Mouse (Mus musculus) midbrain, embryonic 10.5 days (tissue): ENCODE data around the gene Cdc123. TPM values are rescaled to one million over a fixed set of nuclear protein-coding genes. Genes with fewer than 3 reads are reported as not detected.
"Not testable (repeated sequence)": the region's sequence is repeated elsewhere in the genome, so short reads cannot be mapped to it uniquely, and the experiment has no call there.

Experiments used
- DNase-seq: peaks from one replicate; pipeline ENCODE4 v3.0.0-alpha.2; 2017; ENCODE audit warnings: low spot score
- H3K27ac ChIP-seq: fragments of 300-500 bp; sonication (generic); replicated peaks from 2 replicates; pipeline ENCODE4 v1.5.1; 2016; ENCODE audit warnings: mild to moderate bottlenecking
- H3K27me3 ChIP-seq: fragments of 300-500 bp; sonication (generic); 2 replicates; pipeline ENCODE4 v1.6.1; 2016; ENCODE audit warnings: low read depth, mild to moderate bottlenecking; ENCODE audit not compliant: poor library complexity, severe bottlenecking
- H3K36me3 ChIP-seq: fragments of 300-500 bp; sonication (generic); 2 replicates; pipeline ENCODE4 v1.6.1; 2016; ENCODE audit warnings: mild to moderate bottlenecking, moderate library complexity
- H3K4me1 ChIP-seq: fragments of 300-500 bp; sonication (generic); 2 replicates; pipeline ENCODE4 v1.6.1; 2016
- H3K4me3 ChIP-seq: fragments of 300-500 bp; sonication (generic); 2 replicates; pipeline ENCODE4 v1.5.1; 2016; ENCODE audit warnings: mild to moderate bottlenecking, moderate library complexity
- H3K9me3 ChIP-seq: fragments of 300-500 bp; sonication (generic); replicated peaks from 2 replicates; pipeline ENCODE4 v1.6.1; 2016; ENCODE audit warnings: mild to moderate bottlenecking
- WGBS: fragments of 180-500 bp; shearing (Covaris S2); methylation state at CpG from one replicate; pipeline ENCODE4 v1.1.7; 2016; 5-methylcytosine and 5-hydroxymethylcytosine counted together
- polyA plus RNA-seq: library from polyadenylated mRNA; unstranded; fragments of >200 nt; fragmentation: Nextera tagmentation; extraction: Ambion mirVana; gene quantifications from 2 replicates; pipeline ENCODE4 v1.2.1, GENCODE M21; 2016

Cdc123 gene
- polyA plus RNA-seq, 1 experiment from 2014 or later, result 428 TPM

DNA sequence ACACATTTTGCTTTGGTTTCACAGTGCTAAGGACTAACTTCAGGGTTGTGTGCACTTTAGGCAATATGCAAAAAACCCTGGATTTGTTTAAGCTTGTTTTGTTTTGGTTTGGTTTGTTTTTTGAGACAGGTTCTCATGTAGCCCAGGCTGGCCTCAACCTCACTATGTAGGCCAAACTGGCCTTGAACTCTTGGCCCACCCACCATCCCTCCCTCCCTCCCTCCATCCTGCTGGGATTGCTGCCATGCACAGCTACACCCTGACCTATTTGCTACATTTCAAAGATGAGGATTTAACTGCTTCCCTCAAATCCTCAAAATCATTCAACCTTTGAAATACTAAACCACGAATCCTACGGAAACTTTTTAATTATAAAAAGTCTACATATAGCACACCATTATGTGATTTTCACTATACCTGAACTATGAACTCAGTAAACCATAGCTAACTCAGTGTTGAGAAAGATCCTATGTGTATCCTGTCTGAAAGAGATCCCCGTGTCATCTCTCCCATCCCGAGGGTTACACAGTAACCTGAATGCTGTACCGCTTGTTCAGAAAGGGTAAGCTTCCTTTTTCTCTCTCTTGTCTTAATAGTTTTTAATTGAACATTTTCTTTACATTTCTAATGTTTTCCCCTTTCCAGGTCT, 19.6 kb downstream of the Cdc123 start:
- Histone ChIP-seq H3K9me3 (no peaks in the 10 kb centered on the region), H3K4me1 (no peaks in the 10 kb centered on the region), H3K4me3 (no peak overlapping the region), H3K27ac (no peak overlapping the region), H3K27me3 (no peaks in the 10 kb centered on the region), H3K36me3 (peaks cover 81% of the 10 kb centered on the region)
- no peak for DNase-seq
- WGBS, result 95% methylated on average over 5 of the region's 5 CpGs

DNA sequence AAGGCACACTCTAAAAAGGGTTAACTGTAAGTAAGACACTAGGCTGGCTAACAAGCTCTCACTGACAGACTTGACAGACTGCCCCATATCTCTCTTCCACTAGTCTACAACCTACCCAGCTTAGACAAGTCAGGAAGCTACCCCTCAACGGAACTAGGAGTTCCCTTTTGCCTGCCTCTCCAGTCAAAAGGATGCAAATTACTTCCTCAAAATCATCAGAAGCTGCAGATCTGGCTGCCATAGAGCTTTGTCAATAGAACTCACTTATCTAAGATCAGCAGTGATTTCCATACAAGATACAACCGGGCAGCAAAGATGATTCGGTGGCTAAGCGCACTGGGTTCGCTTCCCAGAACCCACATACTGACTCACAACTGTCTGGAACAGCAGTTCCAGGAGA, 20.3 kb downstream of the Cdc123 start:
- no peaks in the 10 kb centered on the region for H3K9me3 ChIP-seq
- no peak overlapping the region for H3K27ac ChIP-seq
- H3K27me3 ChIP-seq, result no peaks in the 10 kb centered on the region
- H3K4me3 ChIP-seq, result no peak overlapping the region
- H3K36me3 ChIP-seq, result peaks cover 81% of the 10 kb centered on the region
- H3K4me1 ChIP-seq, result no peaks in the 10 kb centered on the region
- WGBS, result 91% methylated on average over 5 of the region's 5 CpGs
- DNase-seq, result no peak

DNA sequence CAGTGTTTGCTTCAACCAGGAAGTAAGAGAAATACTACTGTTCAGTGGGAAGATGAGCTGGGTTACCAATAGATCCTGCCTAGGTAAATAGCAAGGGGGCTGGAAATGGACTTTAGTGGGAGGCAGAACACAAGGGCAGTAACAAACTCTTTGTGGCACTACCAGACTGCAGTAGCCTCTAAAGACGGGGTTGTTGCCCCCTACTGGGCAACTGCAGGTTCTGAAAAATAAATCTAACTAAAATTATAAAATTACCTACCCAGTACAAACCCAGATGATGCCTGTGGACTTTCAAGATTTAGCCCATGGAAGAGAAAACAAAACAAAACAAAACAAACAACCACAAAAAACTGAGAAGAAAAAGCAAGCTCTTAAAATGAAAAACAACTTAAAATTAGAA, 20.8 kb downstream of the Cdc123 start:
- Histone ChIP-seq H3K27me3 (no peaks in the 10 kb centered on the region), H3K4me3 (no peak overlapping the region), H3K4me1 (no peaks in the 10 kb centered on the region), H3K9me3 (no peaks in the 10 kb centered on the region), H3K36me3 (peaks cover 82% of the 10 kb centered on the region), H3K27ac (no peak overlapping the region)
- WGBS, result 43% methylated on average over 1 of the region's 1 CpGs
- no peak for DNase-seq

DNA sequence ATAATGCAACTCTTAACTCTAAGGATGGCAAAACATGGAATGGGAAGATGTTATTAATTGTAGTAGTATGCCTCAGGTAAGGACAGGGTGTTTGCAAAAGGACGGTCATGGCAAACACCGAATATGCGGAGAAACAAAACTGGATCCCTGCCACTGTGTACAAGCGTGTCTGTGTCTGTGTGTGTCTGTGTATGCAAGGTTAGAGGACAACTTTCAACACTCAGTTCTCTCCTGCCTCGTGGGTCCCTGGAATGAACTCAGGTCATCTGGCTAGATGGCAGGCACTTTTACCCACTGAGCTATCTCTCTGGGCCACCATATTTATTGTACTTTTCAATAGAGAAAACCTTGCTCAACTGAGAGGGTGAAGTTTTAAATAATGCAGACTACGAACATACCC, 22.5 kb downstream of the Cdc123 start:
- no peaks in the 10 kb centered on the region for H3K27me3 ChIP-seq
- H3K27ac ChIP-seq, result no peak overlapping the region
- H3K4me3 ChIP-seq, result no peak overlapping the region
- no peaks in the 10 kb centered on the region for H3K9me3 ChIP-seq
- WGBS, result 98% methylated on average over 6 of the region's 6 CpGs
- no peak for DNase-seq
- peaks cover 86% of the 10 kb centered on the region for H3K36me3 ChIP-seq
- no peaks in the 10 kb centered on the region for H3K4me1 ChIP-seq

DNA sequence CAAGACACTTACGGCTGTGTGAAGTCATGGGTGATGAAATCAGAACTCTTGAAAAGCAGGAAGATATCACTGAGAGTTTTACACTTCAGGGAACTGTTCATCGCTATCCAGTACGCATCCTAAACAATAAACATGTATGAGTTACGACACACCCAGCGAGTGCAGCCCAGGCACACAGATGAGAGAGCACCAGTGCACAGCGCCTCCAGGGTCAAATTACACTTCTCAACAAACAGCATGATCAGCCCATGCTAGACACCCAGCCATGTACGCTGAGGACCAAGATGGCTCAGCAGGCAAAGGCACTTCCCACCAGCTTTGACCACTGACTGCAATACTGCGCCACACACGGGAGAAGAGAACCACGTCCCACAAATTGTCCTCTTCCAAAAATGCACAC, 23.7 kb downstream of the Cdc123 start:
- Histone ChIP-seq H3K27me3 (no peaks in the 10 kb centered on the region), H3K9me3 (no peaks in the 10 kb centered on the region), H3K36me3 (peaks cover 86% of the 10 kb centered on the region), H3K4me3 (no peak overlapping the region), H3K4me1 (no peaks in the 10 kb centered on the region), H3K27ac (no peak overlapping the region)
- 91% methylated on average over 10 of the region's 10 CpGs for WGBS
- DNase-seq, result no peak

DNA sequence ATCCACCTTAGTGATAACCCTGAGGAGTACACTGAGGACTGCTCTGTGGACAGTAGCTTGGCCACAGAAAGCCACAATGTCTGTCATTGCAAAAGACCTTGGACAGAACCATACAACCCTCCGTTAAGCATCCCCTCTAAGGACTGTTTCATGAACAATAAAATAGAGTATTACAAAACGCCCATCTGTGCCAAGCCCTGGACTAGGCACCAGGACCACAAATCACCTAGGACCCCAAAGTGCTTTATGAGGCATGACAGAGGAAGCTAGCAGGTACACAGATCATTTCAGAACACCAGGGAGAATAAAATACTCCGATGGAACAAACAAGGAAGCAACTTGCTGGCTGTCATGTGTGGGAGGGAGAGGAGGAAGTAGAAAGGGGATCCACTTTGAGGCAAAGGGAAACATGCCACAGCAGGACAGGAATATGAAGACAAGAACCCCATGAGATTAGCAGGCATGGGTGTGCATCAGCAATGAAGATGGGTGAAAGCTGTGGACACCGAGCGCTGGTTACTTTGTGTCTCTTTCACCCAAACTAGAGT, 33.7 kb downstream of the Cdc123 start:
- WGBS, result 93% methylated on average over 5 of the region's 5 CpGs
- Histone ChIP-seq H3K4me3 (no peak overlapping the region), H3K36me3 (peaks cover 83% of the 10 kb centered on the region), H3K9me3 (no peaks in the 10 kb centered on the region), H3K27ac (no peak overlapping the region), H3K4me1 (no peaks in the 10 kb centered on the region), H3K27me3 (no peaks in the 10 kb centered on the region)
- no peak for DNase-seq

DNA sequence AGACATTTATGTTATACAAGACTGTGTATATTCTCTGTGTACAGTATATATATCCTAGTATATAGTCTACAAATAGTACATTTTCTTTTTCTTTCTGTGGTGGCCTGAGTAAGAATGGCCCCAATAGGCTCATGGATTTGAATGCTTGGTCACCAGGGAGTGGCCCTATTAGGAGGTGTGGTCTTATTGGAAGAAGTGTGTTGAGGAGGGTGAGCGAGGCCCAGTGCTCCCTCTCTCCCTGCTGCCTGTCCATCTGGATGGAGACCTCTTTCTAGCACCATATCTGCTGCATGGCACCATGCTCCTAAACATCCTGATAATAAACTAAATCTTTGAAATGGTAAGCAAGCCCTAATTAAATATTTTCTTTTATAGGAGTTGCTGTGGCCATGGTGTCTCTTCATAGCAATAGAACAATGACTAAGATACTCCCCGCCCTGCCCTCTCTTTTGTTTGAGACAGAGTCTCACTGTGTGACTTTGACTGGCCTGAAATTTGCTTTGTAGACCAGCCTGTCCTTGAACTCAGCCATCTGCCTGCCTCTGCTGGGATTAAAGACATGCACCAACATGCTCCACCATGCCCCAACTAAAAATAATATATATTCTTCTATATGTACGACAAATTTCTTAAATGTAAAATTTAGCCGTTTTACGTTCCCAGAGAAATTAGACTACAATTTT, 34.8 kb downstream of the Cdc123 start:
- Histone ChIP-seq H3K27me3 (no peaks in the 10 kb centered on the region), H3K9me3 (no peaks in the 10 kb centered on the region), H3K4me3 (no peak overlapping the region), H3K4me1 (no peaks in the 10 kb centered on the region), H3K36me3 (peaks cover 84% of the 10 kb centered on the region), H3K27ac (no peak overlapping the region)
- 90% methylated on average over 5 of the region's 5 CpGs for WGBS
- no peak for DNase-seq

DNA sequence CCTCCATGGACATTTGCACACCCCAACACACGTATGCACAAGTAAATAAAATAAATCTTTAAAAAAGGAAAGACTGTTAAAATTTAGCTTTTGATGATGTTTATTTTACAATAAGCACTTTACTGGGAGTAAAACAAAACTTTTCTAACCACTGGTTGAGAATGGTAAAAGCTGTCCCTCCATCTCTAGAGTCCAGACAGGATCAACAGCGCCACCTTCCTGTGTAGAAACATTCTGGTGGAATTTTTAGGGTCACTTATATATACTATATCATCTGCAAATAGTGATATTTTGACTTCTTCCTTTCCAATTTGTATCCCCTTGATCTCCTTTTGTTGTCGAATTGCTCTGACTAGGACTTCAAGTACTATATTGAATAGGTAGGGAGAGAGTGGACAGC, 38.8 kb downstream of the Cdc123 start:
- not testable (repeated sequence) for DNase-seq, H3K27me3 ChIP-seq, H3K4me1 ChIP-seq, H3K27ac ChIP-seq, H3K9me3 ChIP-seq, H3K4me3 ChIP-seq
- peaks cover 92% of the 10 kb centered on the region for H3K36me3 ChIP-seq
- 87% methylated on average over 3 of the region's 3 CpGs for WGBS

DNA sequence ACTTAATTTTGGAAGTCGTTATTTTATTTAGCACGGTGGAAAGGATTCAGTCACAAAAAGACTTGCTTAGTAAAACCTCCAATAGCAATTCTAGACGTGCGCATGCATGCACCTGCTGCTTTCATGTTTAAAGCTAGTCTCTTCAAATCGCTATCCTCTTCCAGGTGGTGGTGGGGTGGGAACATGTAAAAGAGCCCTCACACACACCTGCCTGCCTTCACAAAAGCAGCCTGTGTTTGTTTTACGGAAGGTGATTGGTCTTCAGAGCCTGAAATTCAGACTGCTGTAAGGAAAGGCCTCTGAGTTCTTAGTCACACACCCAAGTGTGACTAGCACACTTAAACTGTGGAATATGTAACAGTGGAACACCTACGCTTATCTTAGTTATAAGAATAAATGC, 39.7 kb downstream of the Cdc123 start:
- Histone ChIP-seq H3K27me3 (no peaks in the 10 kb centered on the region), H3K27ac (no peak overlapping the region), H3K36me3 (peaks cover 92% of the 10 kb centered on the region), H3K4me1 (no peaks in the 10 kb centered on the region), H3K9me3 (peaks cover 5% of the 10 kb centered on the region; the same call in 1 of the 2 replicates), H3K4me3 (no peak overlapping the region)
- 94% methylated on average over 7 of the region's 7 CpGs for WGBS
- no peak for DNase-seq

DNA sequence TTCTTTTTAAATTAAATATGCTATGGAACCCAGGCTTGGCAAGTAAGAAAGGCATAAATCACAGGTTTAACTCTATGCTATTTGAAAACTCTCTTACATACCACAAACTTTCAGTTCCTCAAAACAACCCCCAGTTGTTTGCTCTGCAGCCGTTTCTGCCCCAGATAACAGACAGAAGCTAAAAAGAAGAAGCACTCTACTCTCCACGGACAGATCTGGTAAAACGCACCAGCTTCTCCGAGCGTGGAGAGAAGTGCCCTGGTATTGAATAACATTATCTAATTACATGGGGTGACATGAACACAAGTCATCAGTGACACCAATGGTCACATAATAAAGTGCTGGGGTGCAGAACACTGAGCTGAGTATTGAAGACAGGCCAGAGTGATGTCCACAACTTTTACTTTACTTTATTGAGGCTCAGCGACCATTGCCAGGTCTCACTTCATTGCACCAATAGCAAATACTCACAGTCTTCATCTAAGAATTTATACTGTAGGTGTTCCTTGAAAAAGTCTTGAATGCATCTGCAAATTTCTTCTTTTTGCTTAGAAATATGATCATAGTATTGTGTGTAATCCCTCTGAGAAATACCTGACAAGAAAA, 40.4 kb downstream of the Cdc123 start:
- DNase-seq, result no peak
- no peak overlapping the region for H3K4me3 ChIP-seq
- WGBS, result 92% methylated on average over 6 of the region's 6 CpGs
- H3K27me3 ChIP-seq, result no peaks in the 10 kb centered on the region
- H3K9me3 ChIP-seq, result peaks cover 5% of the 10 kb centered on the region; the same call in 1 of the 2 replicates
- H3K36me3 ChIP-seq, result peaks cover 92% of the 10 kb centered on the region
- no peaks in the 10 kb centered on the region for H3K4me1 ChIP-seq
- H3K27ac ChIP-seq, result no peak overlapping the region

DNA sequence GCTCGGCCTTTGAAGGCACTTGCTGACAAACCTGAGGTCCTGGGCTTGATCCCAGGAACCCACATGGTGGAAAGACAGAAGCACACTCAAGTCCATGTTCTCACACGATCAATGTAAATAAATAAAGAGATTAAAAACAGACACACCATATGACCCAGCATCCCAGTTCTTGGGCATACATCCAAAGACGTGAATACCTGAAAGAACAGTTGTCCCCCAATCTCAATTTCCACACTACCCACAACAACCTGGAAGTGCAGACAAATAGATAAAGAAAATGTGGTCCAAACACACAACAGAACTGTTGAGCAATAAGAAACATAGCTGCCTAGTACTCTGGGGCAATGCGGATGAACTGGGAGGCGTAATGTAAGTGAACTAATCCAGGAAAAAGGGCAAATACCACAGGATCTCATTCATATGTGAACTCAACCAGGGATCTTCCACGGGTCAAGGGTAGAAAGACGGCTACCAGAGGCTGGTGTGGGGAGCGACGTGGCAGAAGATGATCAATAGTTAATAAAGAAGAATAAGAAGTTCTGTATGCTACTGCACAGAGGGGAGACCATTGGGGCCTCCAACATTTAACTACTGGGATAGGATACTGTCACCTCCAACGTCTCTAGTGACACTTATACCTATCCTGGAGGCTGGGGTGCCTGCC, 42.9 kb downstream of the Cdc123 start:
- Histone ChIP-seq H3K27me3 (no peaks in the 10 kb centered on the region), H3K4me3 (no peak overlapping the region), H3K27ac (no peak overlapping the region), H3K4me1 (no peaks in the 10 kb centered on the region), H3K36me3 (peaks cover 95% of the 10 kb centered on the region), H3K9me3 (peaks cover 5% of the 10 kb centered on the region; the same call in 1 of the 2 replicates)
- 91% methylated on average over 10 of the region's 10 CpGs for WGBS
- no peak for DNase-seq

DNA sequence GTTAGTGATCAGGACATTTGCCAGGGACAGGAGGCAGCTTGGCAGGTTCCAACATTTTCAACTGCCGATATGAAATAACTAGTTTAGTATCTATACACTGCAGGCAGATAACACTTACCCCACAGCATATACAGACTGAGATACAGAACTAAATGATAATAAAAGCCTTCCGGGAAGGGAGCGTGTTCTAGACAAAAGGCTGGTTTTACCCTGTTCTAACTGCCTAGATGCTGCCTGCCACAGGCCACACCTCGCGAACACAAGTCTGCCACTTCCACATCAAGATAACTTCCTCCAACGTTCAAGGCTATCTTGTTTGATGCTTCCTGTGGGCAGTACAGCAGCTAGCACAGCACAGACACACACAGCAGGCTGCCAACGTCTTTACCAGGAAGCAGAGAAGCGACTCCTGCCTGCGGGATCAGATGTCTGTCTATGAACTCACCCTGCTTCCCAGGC, 43.8 kb downstream of the Cdc123 start:
- Histone ChIP-seq H3K9me3 (peaks cover 5% of the 10 kb centered on the region; the same call in 1 of the 2 replicates), H3K36me3 (peaks cover 100% of the 10 kb centered on the region)
- 90% methylated on average over 9 of the region's 9 CpGs for WGBS

More for the DNA sequence above, 43.8 kb downstream of the Cdc123 start:
- no peak for DNase-seq
- Histone ChIP-seq H3K4me1 (no peaks in the 10 kb centered on the region), H3K4me3 (no peak overlapping the region), H3K27me3 (no peaks in the 10 kb centered on the region), H3K27ac (no peak overlapping the region)
